Mouse (Mus musculus): ENCODE measurements around the gene Pon1. TPM values are rescaled to one million over a fixed set of nuclear protein-coding genes. Genes with fewer than 3 reads are reported as not detected.

The Pon1 gene
- total and polyA plus RNA-seq, 3 experiments = not detected

- Histone ChIP-seq H3K4me1 (ENCODE audit: control insufficient read depth in 1 of 2, insufficient read depth in 2 of 2, low read length in 2 of 2) (no peaks in the 10 kb centered on the region), H3K27me3 (ENCODE audit: control insufficient read depth in 1 of 2, insufficient read depth in 2 of 2, low read length in 2 of 2) (peaks cover 0 to 3% of the 10 kb centered on the region in 2 experiments; a peak in 3 of 4 replicates), H3K9ac (ENCODE audit: control insufficient read depth, low read depth, low read length, poor library complexity, severe bottlenecking) (no peak overlapping the region), H3K79me2 (ENCODE audit: control insufficient read depth, insufficient read depth, low read length, poor library complexity) (no peaks in the 10 kb centered on the region), H3K9me3 (replicated peaks; ENCODE audit: insufficient read depth, low read length) (no peaks in the 10 kb centered on the region), H3K36me3 (ENCODE audit: control insufficient read depth in 1 of 2, insufficient read depth in 2 of 2, low read length in 2 of 2) (no peaks in the 10 kb centered on the region), H3K27ac (ENCODE audit: control insufficient read depth, low read depth, low read length) (no peak overlapping the region), H3K4me3 (ENCODE audit: control insufficient read depth in 1 of 2, insufficient read depth in 1 of 2, low read depth in 2 of 2, low read length in 2 of 2) (no peak overlapping the region)
- TF ChIP-seq NELFE (IDR thresholded peaks at IDR 0.05; ENCODE audit: low read depth, low read length) (no peak), CHD1 (IDR thresholded peaks at IDR 0.05; ENCODE audit: low read depth, low read length) (no peak), EP300 (IDR thresholded peaks at IDR 0.05; ENCODE audit: low read depth in 1 of 2, low read length in 2 of 2) (no peak), POLR2AphosphoS2 (IDR thresholded peaks at IDR 0.05; ENCODE audit: low read length) (no peak), ETS1 (IDR thresholded peaks at IDR 0.05; ENCODE audit: low read depth, low read length) (no peak), MYB (IDR thresholded peaks at IDR 0.05; ENCODE audit: low read depth, low read length) (no peak), POLR2AphosphoS5 (IDR thresholded peaks at IDR 0.05; ENCODE audit: borderline replicate concordance, low read depth, low read length) (no peak), MYC (IDR thresholded peaks at IDR 0.05; ENCODE audit: low read depth, low read length) (no peak), CHD2 (IDR thresholded peaks at IDR 0.05; ENCODE audit: low read length) (no peak), SIN3A (IDR thresholded peaks at IDR 0.05; ENCODE audit: low read length) (no peak), MAFK (IDR thresholded peaks at IDR 0.05; ENCODE audit: borderline replicate concordance, low read depth, low read length) (no peak), HCFC1 (IDR thresholded peaks at IDR 0.05; ENCODE audit: low read depth, low read length) (no peak), TAL1 (IDR thresholded peaks at IDR 0.05; ENCODE audit: low read length) (no peak), MXI1 (IDR thresholded peaks at IDR 0.05; ENCODE audit: low read depth, low read length) (no peak), MAX (IDR thresholded peaks at IDR 0.05; ENCODE audit: low read length) (no peak), RAD21 (IDR thresholded peaks at IDR 0.05; ENCODE audit: low read depth, low read length) (no peak)
- DNase-seq (ENCODE audit: low read depth, low spot score) = no peak
These were observed 6.2 kb upstream of the Pon1 start for GRCm38 (mm10) chr6:5199916-5200315.

- H3K27me3 ChIP-seq (ENCODE audit: control insufficient read depth in 1 of 2, insufficient read depth in 2 of 2, low read length in 2 of 2) = peaks cover 0 to 4% of the 10 kb centered on the region in 2 experiments; a peak in 2 of 4 replicates
- no peak overlapping the region for H3K4me3 ChIP-seq (ENCODE audit: control insufficient read depth in 1 of 2, insufficient read depth in 1 of 2, low read depth in 2 of 2, low read length in 2 of 2)
- no peaks in the 10 kb centered on the region for H3K4me1 ChIP-seq (ENCODE audit: control insufficient read depth in 1 of 2, insufficient read depth in 2 of 2, low read length in 2 of 2)
- no peak for DNase-seq (ENCODE audit: low read depth, low spot score)
- TF ChIP-seq RCOR1 (IDR thresholded peaks at IDR 0.05; ENCODE audit: low read depth, low read length) (no peak), EP300 (IDR thresholded peaks at IDR 0.05; ENCODE audit: low read depth in 1 of 2, low read length in 2 of 2) (no peak), ELF1 (IDR thresholded peaks at IDR 0.05; ENCODE audit: low read depth, low read length) (no peak), POLR2AphosphoS5 (IDR thresholded peaks at IDR 0.05; ENCODE audit: borderline replicate concordance, low read depth, low read length) (no peak), ZC3H11A (IDR thresholded peaks at IDR 0.05; ENCODE audit: low read depth, low read length) (no peak), SIN3A (IDR thresholded peaks at IDR 0.05; ENCODE audit: low read length) (no peak), CHD1 (IDR thresholded peaks at IDR 0.05; ENCODE audit: low read depth, low read length) (no peak), NRF1 (IDR thresholded peaks at IDR 0.05; ENCODE audit: insufficient read depth, low read depth, low read length, poor library complexity, severe bottlenecking) (no peak), KAT2A (conservative IDR thresholded peaks at IDR 0.05; ENCODE audit: low read depth, low read length) (no peak), MEF2A (IDR thresholded peaks at IDR 0.05; ENCODE audit: extremely low read depth, insufficient replicate concordance, low read depth, low read length, poor library complexity, severe bottlenecking) (no peak)
- H3K9ac ChIP-seq (ENCODE audit: control insufficient read depth, low read depth, low read length, poor library complexity, severe bottlenecking) = no peak overlapping the region
- no peaks in the 10 kb centered on the region for H3K9me3 ChIP-seq (replicated peaks; ENCODE audit: insufficient read depth, low read length)
- no peaks in the 10 kb centered on the region for H3K36me3 ChIP-seq (ENCODE audit: control insufficient read depth in 1 of 2, insufficient read depth in 2 of 2, low read length in 2 of 2)
- H3K27ac ChIP-seq (ENCODE audit: control insufficient read depth, low read depth, low read length) = no peak overlapping the region
- H3K79me2 ChIP-seq (ENCODE audit: control insufficient read depth, insufficient read depth, low read length, poor library complexity) = no peaks in the 10 kb centered on the region
These were observed 5.7 kb upstream of the Pon1 start for GRCm38 (mm10) chr6:5199376-5199905.
